Mouse (Mus musculus) myocyte (in vitro differentiated cells): ENCODE measurements around the gene Ube4b.

Source experiments
- E2F4 ChIP-seq: IDR thresholded peaks from one replicate; pipeline ENCODE4 v1.6.1; 2011; ENCODE audit warnings: mild to moderate bottlenecking, control low read depth, moderate library complexity; ENCODE audit not compliant: insufficient read depth
- POLR2A ChIP-seq: IDR thresholded peaks from one replicate; pipeline ENCODE4 v1.6.1; 2011; ENCODE audit warnings: low read depth, mild to moderate bottlenecking, control low read depth, moderate library complexity; ENCODE audit not compliant: insufficient read length
- POLR2AphosphoS2 ChIP-seq: IDR thresholded peaks from one replicate; pipeline ENCODE4 v1.6.1; 2011; ENCODE audit warnings: low read depth, control low read depth; ENCODE audit not compliant: insufficient read length
- TCF12 ChIP-seq: IDR thresholded peaks from one replicate; pipeline ENCODE4 v1.6.1; 2011; ENCODE audit warnings: mild to moderate bottlenecking, control low read depth; ENCODE audit not compliant: poor library complexity, insufficient read depth, severe bottlenecking

GRCm38 (mm10) chr4:149458526-149458925, 32.0 kb upstream of the Ube4b start:
- TF ChIP-seq POLR2A (no peak), POLR2AphosphoS2 (no peak), TCF12 (no peak), E2F4 (no peak)
